Mouse (Mus musculus) CD4-positive, CD25-positive, alpha-beta regulatory T cell, adult 2 months (primary cell): ENCODE results near the gene Ptpn5.

ENCODE experiments used
- DNase-seq: peaks from one replicate; pipeline ENCODE4 v3.0.0-alpha.2; 2012; ENCODE audit warnings: low read depth, low spot score

Gene Ptpn5

GRCm38 (mm10) chr7:47133331-47133730, at the start of gene Ptpn5:
Gene Ptpn5, minus strand, starts transcription at chr7:47133684.
- no peak for DNase-seq

- DNase-seq, result no peak
Observed at GRCm38 (mm10) chr7:47170814-47171213, 37.3 kb upstream of the Ptpn5 start.

GRCm38 (mm10) chr7:47165028-47165427, 31.5 kb upstream of the Ptpn5 start:
- DNase-seq, result no peak

GRCm38 (mm10) chr7:47163203-47163602, 29.7 kb upstream of the Ptpn5 start:
- DNase-seq, result no peak

GRCm38 (mm10) chr7:47158451-47158850, 25.0 kb upstream of the Ptpn5 start:
- DNase-seq, result no peak

GRCm38 (mm10) chr7:47157743-47158142, 24.3 kb upstream of the Ptpn5 start:
- DNase-seq, result no peak

GRCm38 (mm10) chr7:47155849-47156248, 22.4 kb upstream of the Ptpn5 start:
- no peak for DNase-seq

- peak; percentile 30 for DNase-seq
Observed at GRCm38 (mm10) chr7:47155396-47155795, 21.9 kb upstream of the Ptpn5 start.

GRCm38 (mm10) chr7:47150420-47151061, 17.1 kb upstream of the Ptpn5 start:
- peak; percentile 75 for DNase-seq

- DNase-seq, result no peak
Observed at GRCm38 (mm10) chr7:47148298-47148697, 14.8 kb upstream of the Ptpn5 start.

- peak; percentile 71 for DNase-seq
Observed at GRCm38 (mm10) chr7:47146034-47146812, 12.7 kb upstream of the Ptpn5 start.

- DNase-seq, result no peak
Observed at GRCm38 (mm10) chr7:47144299-47144698, 10.8 kb upstream of the Ptpn5 start.

GRCm38 (mm10) chr7:47139823-47140325, 6.4 kb upstream of the Ptpn5 start:
- DNase-seq, result no peak

- DNase-seq, result no peak
Observed at GRCm38 (mm10) chr7:47134570-47134969, 1.1 kb upstream of the Ptpn5 start.

GRCm38 (mm10) chr7:47132931-47133260, 588 bp downstream of the Ptpn5 start:
- DNase-seq, result no peak

- no peak for DNase-seq
Observed at GRCm38 (mm10) chr7:47132180-47132930, 1.1 kb downstream of the Ptpn5 start.

- DNase-seq, result no peak
Observed at GRCm38 (mm10) chr7:47131840-47132179, 1.7 kb downstream of the Ptpn5 start.

GRCm38 (mm10) chr7:47131258-47131657, 2.2 kb downstream of the Ptpn5 start:
- DNase-seq, result no peak

GRCm38 (mm10) chr7:47122026-47122425, 11.5 kb downstream of the Ptpn5 start:
- DNase-seq, result no peak

- DNase-seq, result no peak
Observed at GRCm38 (mm10) chr7:47116666-47117065, 16.8 kb downstream of the Ptpn5 start.

- no peak for DNase-seq
Observed at GRCm38 (mm10) chr7:47115491-47115890, 18.0 kb downstream of the Ptpn5 start.

- no peak for DNase-seq
Observed at GRCm38 (mm10) chr7:47113383-47113782, 20.1 kb downstream of the Ptpn5 start.
